ENCODE assay signal across 2 mouse cellular contexts in the genomic region with DNA sequence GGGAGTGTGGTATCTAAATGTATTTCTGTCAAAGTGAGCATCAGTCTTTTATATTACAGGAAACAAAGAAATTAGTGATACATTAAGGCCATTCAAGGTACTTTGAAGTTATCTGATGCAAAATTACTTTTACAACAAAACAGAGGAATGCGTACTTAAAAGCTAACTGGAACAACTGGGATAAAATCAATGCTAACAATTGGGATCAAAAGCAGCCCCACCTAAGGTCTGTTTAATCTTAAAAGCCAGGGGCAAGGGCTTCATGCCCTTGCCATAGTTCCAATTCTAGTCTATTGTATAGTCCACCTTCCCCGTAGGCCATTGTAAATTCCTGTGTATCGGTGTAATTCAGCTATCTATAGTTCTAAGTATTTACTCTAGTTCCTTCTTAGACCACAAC. TPM values are rescaled to one million over a fixed set of nuclear protein-coding genes. Genes with fewer than 3 reads are reported as not detected.
"Had no signal": no experiment of that assay in that cellular context is flagged by ENCODE, and none has a peak within 500 bp of the region (broad histone marks: within the 10 kb centered on the region; RNA-seq: fewer than 3 reads in every experiment).

No protein-coding gene starts in this region.

RNA-seq across cellular contexts. Expression of gene Mis18bp1, which starts 57.4 kb away (rescaled TPM):
- total RNA-seq: gastrocnemius, adult 18-20 months; gastrocnemius, adult 8-10 months had no signal
